Mouse (Mus musculus) thymus, adult 2 months (tissue): ENCODE measurements at regions not wholly inside any gene's neighbourhood (a gene's known extent, or its start where the extent isn't known, plus 50 kb on each side); places are given as distances from the start of the nearest gene placed in this dataset.

Experiments used
- CTCF ChIP-seq: fragments of 200-500 bp; IDR thresholded peaks from 2 replicates; pipeline ENCODE4 v1.5.1; 2012; ENCODE audit warnings: mild to moderate bottlenecking, control low read depth, low read length, moderate library complexity, borderline replicate concordance; ENCODE audit not compliant: control insufficient read depth, poor library complexity, insufficient read depth; ENCODE audit errors: extremely low read depth
- POLR2A ChIP-seq: fragments of 200-500 bp; IDR thresholded peaks from 2 replicates; pipeline ENCODE4 v1.6.1; 2012; ENCODE audit warnings: mild to moderate bottlenecking, low read length, control low read depth, moderate library complexity; ENCODE audit not compliant: control insufficient read depth, poor library complexity, insufficient read depth; ENCODE audit errors: extremely low read depth

- no peak for TF ChIP-seq CTCF
- no peak for TF ChIP-seq POLR2A
Observed at GRCm38 (mm10) chr3:80205351-80205750, 321.0 kb downstream of the Fam198b start.
